Comparison of ENCODE assay signal across 11 mouse cellular contexts in the genomic region with DNA sequence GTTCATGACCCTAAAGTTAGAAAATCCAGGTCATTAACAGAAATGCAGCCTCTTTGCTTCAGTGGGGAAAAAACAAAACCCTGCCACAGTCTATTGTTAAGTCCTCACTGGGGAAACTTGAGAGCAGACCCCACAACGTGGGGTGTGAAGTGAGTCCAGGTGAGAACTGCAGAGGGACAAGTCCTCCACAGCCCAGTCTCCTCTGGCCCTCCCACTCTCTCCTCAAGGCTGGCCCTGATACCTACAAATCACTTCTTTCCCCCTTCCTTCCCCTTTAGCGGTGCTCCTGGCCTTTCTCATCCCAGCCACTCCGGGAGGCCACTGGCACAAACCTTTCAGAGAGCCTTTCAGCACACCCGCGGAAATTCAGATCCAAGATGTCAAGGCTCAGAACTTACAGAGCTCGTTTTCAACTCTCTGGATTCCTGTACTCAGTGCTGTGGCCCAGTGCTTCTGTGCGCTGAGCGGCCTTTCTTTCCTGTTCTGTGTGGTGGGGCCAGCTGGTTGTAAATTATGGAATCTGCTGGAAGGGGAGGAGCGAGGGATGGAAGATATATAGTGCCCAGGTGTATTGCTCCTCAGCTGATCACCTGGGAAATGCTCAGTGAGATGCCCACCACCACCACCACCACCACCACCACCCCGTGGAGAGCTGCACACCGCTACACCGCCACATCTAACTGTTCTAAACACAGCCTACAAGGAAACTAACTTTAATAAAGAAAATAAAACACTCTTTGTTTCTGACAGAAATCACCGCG.
DNase-seq lines count a peak whose midpoint lies in the region; ATAC-seq lines count a peak whose summit lies in the region.
"Had no signal": no experiment of that assay in that cellular context is flagged by ENCODE, and none has a peak within 500 bp of the region (broad histone marks: within the 10 kb centered on the region; RNA-seq: fewer than 3 reads in every experiment).

No protein-coding gene starts in this region.

- H3K4me2 ChIP-seq in embryonic facial prominence, embryonic 12.5 days (replicated peaks) = no peak overlapping the region
- H3K4me2 ChIP-seq in midbrain, embryonic 11.5 days = no peak overlapping the region
- H3K4me2 ChIP-seq in midbrain, embryonic 12.5 days (replicated peaks) = no peak overlapping the region
- H3K4me2 ChIP-seq: embryonic facial prominence, embryonic 15.5 days; stomach, embryonic 15.5 days had no signal

- H3K9me3 ChIP-seq in embryonic facial prominence, embryonic 12.5 days = no peaks in the 10 kb centered on the region
- no peaks in the 10 kb centered on the region for H3K9me3 ChIP-seq in embryonic facial prominence, embryonic 10.5 days
- no peaks in the 10 kb centered on the region for H3K9me3 ChIP-seq in midbrain, embryonic 11.5 days (ENCODE audit: control insufficient read depth, low read length)
- no peaks in the 10 kb centered on the region for H3K9me3 ChIP-seq in midbrain, embryonic 10.5 days (replicated peaks)
- no peaks in the 10 kb centered on the region for H3K9me3 ChIP-seq in midbrain, embryonic 12.5 days
- H3K9me3 ChIP-seq: embryonic facial prominence, embryonic 15.5 days; stomach, embryonic 15.5 days had no signal

- no peaks in the 10 kb centered on the region for H3K36me3 ChIP-seq in embryonic facial prominence, embryonic 12.5 days
- H3K36me3 ChIP-seq in embryonic facial prominence, embryonic 10.5 days (replicated peaks) = no peaks in the 10 kb centered on the region
- no peaks in the 10 kb centered on the region; the same call in 1 of the 2 replicates for H3K36me3 ChIP-seq in midbrain, embryonic 11.5 days (ENCODE audit: control insufficient read depth, insufficient read depth, low read length)
- no peaks in the 10 kb centered on the region for H3K36me3 ChIP-seq in midbrain, embryonic 10.5 days
- no peaks in the 10 kb centered on the region for H3K36me3 ChIP-seq in midbrain, embryonic 12.5 days
- H3K36me3 ChIP-seq: embryonic facial prominence, embryonic 15.5 days; stomach, embryonic 15.5 days had no signal

- no peak overlapping the region for H3K27ac ChIP-seq in embryonic facial prominence, embryonic 12.5 days
- no peak overlapping the region for H3K27ac ChIP-seq in embryonic facial prominence, embryonic 10.5 days (replicated peaks)
- H3K27ac ChIP-seq in midbrain, embryonic 11.5 days (ENCODE audit: low read depth, low read length) = no peak overlapping the region
- no peak overlapping the region for H3K27ac ChIP-seq in midbrain, embryonic 10.5 days (replicated peaks)
- no peak overlapping the region for H3K27ac ChIP-seq in midbrain, embryonic 12.5 days (replicated peaks)
- H3K27ac ChIP-seq: embryonic facial prominence, embryonic 15.5 days; liver, embryonic 14.5 days; stomach, embryonic 15.5 days had no signal

- DNase-seq in embryonic facial prominence, embryonic 10.5 days (ENCODE audit: low spot score) = no peak
- peak; percentile 85 for DNase-seq in midbrain, embryonic 11.5 days (ENCODE audit: low spot score, missing footprints)
- no peak for DNase-seq in midbrain, embryonic 10.5 days (ENCODE audit: low spot score)
- DNase-seq in lung, postnatal 25 days (ENCODE audit: low spot score) = no peak
- no peak for DNase-seq in lung, adult 18-20 months
- no peak for DNase-seq in gastrocnemius, adult 18-20 months (ENCODE audit: low spot score)

- no peak overlapping the region for H3K4me3 ChIP-seq in embryonic facial prominence, embryonic 12.5 days
- H3K4me3 ChIP-seq in embryonic facial prominence, embryonic 10.5 days = no peak overlapping the region
- H3K4me3 ChIP-seq in midbrain, embryonic 11.5 days (ENCODE audit: low read depth, low read length) = no peak overlapping the region
- H3K4me3 ChIP-seq in midbrain, embryonic 10.5 days = no peak overlapping the region
- no peak overlapping the region for H3K4me3 ChIP-seq in midbrain, embryonic 12.5 days
- H3K4me3 ChIP-seq: embryonic facial prominence, embryonic 15.5 days; stomach, embryonic 15.5 days had no signal

- WGBS in embryonic facial prominence, embryonic 12.5 days = 41% methylated on average over 14 of the region's 14 CpGs
- WGBS in embryonic facial prominence, embryonic 10.5 days = 36% methylated on average over 14 of the region's 14 CpGs
- WGBS in midbrain, embryonic 11.5 days = 42% methylated on average over 12 of the region's 14 CpGs
- WGBS in midbrain, embryonic 10.5 days = 38% methylated on average over 14 of the region's 14 CpGs
- 37% methylated on average over 14 of the region's 14 CpGs for WGBS in midbrain, embryonic 12.5 days

- H3K27me3 ChIP-seq in embryonic facial prominence, embryonic 12.5 days = no peaks in the 10 kb centered on the region
- H3K27me3 ChIP-seq in embryonic facial prominence, embryonic 10.5 days (replicated peaks; ENCODE audit: low read depth, poor library complexity, severe bottlenecking) = peaks cover 18% of the 10 kb centered on the region
- no peaks in the 10 kb centered on the region for H3K27me3 ChIP-seq in midbrain, embryonic 11.5 days (ENCODE audit: control insufficient read depth, insufficient read depth, low read length)
- H3K27me3 ChIP-seq in midbrain, embryonic 10.5 days (ENCODE audit: low read depth, poor library complexity, severe bottlenecking) = peaks cover 20% of the 10 kb centered on the region
- H3K27me3 ChIP-seq in midbrain, embryonic 12.5 days = no peaks in the 10 kb centered on the region
- H3K27me3 ChIP-seq: stomach, embryonic 15.5 days had no signal

- H3K9ac ChIP-seq in embryonic facial prominence, embryonic 12.5 days = no peak overlapping the region
- H3K9ac ChIP-seq in midbrain, embryonic 11.5 days (ENCODE audit: low read length) = no peak overlapping the region
- H3K9ac ChIP-seq in midbrain, embryonic 12.5 days (replicated peaks) = no peak overlapping the region
- H3K9ac ChIP-seq: embryonic facial prominence, embryonic 15.5 days; liver, embryonic 14.5 days; stomach, embryonic 15.5 days had no signal

- peak; percentile 67; the same call in 1 of the 2 replicates for ATAC-seq in embryonic facial prominence, embryonic 12.5 days (ENCODE audit: insufficient number of reproducible peaks, insufficient read depth, low FRiP score, low TSS enrichment)
- ATAC-seq in midbrain, embryonic 11.5 days (ENCODE audit: low FRiP score) = peak; percentile 73
- peak; percentile 59 for ATAC-seq in midbrain, embryonic 12.5 days (ENCODE audit: low FRiP score, low read depth)

- H3K4me1 ChIP-seq in embryonic facial prominence, embryonic 12.5 days = no peaks in the 10 kb centered on the region
- H3K4me1 ChIP-seq in embryonic facial prominence, embryonic 10.5 days = peaks cover 9% of the 10 kb centered on the region
- H3K4me1 ChIP-seq in midbrain, embryonic 11.5 days (ENCODE audit: control insufficient read depth, insufficient read depth, low read length) = no peaks in the 10 kb centered on the region
- H3K4me1 ChIP-seq in midbrain, embryonic 10.5 days = peaks cover 8% of the 10 kb centered on the region
- peaks cover 6% of the 10 kb centered on the region; the same call in 1 of the 2 replicates for H3K4me1 ChIP-seq in midbrain, embryonic 12.5 days
- H3K4me1 ChIP-seq: embryonic facial prominence, embryonic 15.5 days; stomach, embryonic 15.5 days had no signal
